Mouse (Mus musculus) frontal cortex, postnatal 10 days (tissue): ENCODE measurements around the gene Cox7a1.

Source experiments
- DNase-seq, 2 experiments: peaks; one replicate each; pipeline ENCODE4 v3.0.0; 2022; ENCODE audit warnings: low spot score in 2 of 2, mixed read lengths in 1 of 2

The Cox7a1 gene

DNA sequence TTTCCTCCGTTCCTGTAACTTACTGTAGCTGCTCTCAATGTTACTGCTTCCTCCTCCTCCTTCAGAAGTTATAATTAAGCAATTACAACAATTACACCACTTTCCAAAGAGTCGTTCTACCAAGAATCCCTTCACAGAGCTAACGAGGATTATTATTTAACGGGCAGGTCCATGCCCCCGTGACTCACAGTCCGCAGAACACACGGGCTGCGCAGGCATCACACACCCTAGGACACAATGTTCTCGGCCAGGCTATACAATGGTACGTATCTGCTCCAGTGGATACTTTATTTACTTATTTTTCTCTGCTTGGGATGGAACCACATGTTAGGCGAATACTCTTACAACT is 36.0 kb downstream of the Cox7a1 start:
- DNase-seq = no peak

- DNase-seq = no peak
Measured at GRCm38 (mm10) chr7:30221433-30221832, 37.5 kb downstream of the Cox7a1 start.

- no peak for DNase-seq
Measured at GRCm38 (mm10) chr7:30222205-30222604, 38.3 kb downstream of the Cox7a1 start.

GRCm38 (mm10) chr7:30224206-30224605 is 40.3 kb downstream of the Cox7a1 start:
- no peak for DNase-seq

DNA sequence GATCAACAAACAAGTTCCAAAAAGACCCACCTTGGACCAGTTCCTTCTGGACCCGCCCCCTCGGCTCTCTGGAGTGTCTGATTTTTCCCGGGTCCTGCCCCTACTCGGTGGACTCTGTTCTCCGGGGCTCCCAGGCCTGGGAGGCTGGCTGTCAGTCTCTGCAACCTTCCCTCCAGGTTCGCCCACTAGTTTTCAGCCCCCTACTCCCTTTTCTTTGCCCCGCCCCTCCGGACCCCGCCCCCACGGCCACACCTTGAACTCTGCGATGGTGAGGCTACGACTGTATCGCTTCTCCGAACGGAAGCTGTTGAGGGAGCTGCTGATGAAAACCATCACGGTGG is 47.4 kb downstream of the Cox7a1 start:
- no peak for DNase-seq

DNA sequence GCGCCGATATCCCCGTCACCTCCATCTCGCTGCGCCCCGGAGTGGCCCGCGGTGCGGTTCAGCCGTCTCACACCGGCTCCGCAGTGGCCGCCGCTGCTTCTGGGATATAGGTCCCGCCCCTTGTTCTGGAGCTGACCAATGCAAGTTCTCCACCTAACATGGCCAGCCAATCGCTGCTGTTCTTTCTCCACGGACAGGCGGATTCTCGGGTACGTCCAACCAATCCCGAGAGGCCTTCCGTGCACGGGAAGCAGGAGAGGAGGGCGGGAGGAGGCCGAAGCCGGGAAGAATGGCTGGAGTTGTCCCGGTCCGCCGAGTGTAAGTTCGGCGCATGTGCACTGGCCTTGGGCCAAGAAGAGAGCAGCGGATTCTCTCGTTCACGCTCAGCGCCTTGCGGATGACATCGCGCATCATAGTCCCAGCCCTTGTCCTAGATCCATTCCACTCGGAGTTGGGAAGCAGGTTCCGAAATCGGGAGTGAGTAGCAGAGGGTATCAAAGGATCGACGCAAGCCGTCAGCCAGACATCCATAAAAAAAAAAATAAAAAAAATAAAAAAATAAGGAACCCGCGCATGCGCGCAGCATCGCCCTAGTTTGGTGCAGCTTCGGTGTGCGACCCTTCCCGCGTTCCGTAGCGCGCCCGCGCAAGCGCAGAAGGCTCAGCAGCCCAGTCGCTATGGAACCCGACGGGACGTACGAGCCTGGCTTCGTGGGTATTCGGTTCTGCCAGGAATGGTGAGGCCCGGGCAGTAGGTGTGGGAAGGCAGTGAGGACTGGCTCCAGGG is 47.9 kb downstream of the Cox7a1 start, which contains the start of the genes Polr2i and Tbcb:
TSS of gene Polr2i (plus strand) at position 280 of the 786 bp plus-strand sequence.
TSS of gene Tbcb (minus strand) at position 604 of the 786 bp plus-strand sequence.
- DNase-seq = peak; percentile 98 to 99

- DNase-seq = peak; percentile 46 to 51
Measured at GRCm38 (mm10) chr7:30232631-30233148, 48.7 kb downstream of the Cox7a1 start.

DNA sequence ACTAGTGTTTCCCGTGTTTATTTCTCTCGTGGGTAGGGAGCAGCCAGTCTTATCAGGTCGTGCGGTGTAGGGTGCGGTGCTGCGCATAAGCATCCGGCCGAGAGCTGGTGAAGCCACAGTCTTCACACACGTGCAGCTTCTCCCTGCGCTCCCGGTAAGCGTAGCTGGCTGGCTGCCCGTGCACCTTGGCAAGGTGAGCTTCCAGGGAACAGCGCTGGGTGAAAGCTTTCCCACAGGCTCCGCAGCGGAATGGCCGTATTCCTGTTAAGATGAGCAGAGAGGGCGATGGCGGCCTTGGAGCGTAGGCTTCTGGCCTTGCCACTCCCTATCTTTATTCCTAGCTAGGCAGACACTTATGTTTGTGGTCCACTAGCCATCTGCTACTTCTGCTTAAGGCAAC is 49.4 kb downstream of the Cox7a1 start:
- DNase-seq = peak; percentile 27 to 33

- DNase-seq = no peak
Measured at GRCm38 (mm10) chr7:30234276-30234858, 50.4 kb downstream of the Cox7a1 start.

DNA sequence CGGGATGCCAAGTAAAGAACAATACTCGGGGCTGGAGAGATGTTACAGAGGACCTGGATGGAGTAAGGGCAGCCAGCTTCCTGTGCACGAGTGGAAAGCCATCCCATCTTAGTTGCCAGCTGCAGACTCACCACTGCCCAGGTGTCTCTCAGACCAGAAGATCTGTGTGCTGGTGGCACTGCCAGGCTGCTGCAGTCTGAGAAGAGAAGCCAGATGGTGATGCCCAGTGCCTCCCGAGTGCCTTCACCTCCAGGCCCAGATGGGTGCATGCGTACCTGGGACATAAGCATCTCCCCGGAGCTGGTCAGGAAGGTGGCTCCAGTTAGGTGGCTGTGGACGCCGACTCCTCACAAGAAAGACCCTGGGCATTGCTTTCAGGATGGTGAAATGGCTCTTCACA is 51.1 kb downstream of the Cox7a1 start:
- no peak for DNase-seq

DNA sequence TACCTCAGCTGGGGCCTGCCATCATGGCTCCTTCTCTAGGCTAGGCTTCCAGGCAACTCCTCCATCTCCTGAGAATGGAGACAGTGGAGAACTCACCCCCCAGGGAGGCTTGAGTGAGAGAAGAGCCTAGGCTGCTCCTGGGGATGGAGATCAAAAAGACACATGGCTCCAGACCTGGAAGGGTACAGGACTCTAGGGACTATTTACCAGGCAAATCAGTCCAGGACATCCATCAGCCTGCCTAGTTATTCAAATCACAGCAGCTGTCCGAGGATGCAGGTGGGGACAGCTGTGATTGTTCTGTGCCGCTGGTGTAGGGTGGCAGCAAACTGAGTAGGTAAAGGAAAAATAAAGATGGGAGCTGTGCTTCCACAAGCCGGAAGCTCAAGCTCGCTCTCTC is 51.7 kb downstream of the Cox7a1 start, which contains the start of gene Ovol3:
TSS of gene Ovol3 (minus strand) at position 101 of the 400 bp plus-strand sequence.
- DNase-seq = no peak
